Mouse (Mus musculus): Measurements from ENCODE around the gene Zdhhc13. TPM values are rescaled to one million over a fixed set of nuclear protein-coding genes. Genes with fewer than 3 reads are reported as not detected.

Zdhhc13 gene
- polyA plus RNA-seq, 1 experiment: not detected

DNA sequence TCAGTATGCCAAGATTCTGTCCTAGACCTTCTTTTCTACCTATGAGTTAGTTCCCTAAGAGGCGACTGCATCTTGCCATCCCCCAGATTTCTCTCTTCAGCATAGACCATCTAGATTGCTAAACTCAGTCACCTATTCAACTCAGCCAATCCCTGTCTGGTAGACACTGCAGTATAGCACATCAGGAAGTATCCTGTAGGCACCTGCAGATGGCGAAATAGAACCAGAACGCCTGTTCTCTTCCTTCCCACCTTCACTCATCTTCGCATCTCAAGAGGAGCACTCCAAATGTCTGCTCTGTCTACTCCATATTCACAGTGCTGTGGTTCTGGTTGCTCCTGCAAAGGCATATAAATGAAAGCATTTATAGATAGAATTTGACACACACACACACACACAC is 17.8 kb downstream of the Zdhhc13 start:
- 87% methylated on average over 4 of the region's 4 CpGs for WGBS
- no peak overlapping the region for H3K4me3 ChIP-seq (ENCODE audit: insufficient read depth, low read depth, low read length)
- TF ChIP-seq CTCF (IDR thresholded peaks at IDR 0.05; ENCODE audit: insufficient read depth, low read depth, low read length) (no peak), POLR2A (IDR thresholded peaks at IDR 0.05; ENCODE audit: insufficient read depth, low read depth, low read length) (no peak)

DNA sequence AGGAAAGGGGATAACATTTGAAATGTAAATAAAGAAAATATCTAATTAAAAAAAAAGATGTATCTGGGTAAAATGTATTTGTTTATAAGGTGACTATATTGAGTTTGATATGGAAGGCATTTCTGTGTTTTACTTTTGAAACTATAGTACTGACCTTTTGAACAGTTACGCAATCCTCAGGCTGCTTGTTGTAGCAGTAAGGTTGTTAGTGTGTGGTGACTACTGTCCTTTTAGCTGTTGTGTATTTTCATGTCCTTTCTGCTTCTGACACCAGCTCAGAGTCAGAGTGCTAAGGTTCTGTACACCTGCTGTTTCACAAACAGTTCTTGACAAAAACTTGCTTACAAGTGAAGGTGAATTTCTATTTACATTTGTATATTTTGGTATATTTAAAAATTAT is 21.8 kb downstream of the Zdhhc13 start:
- no peak for TF ChIP-seq POLR2A (IDR thresholded peaks at IDR 0.05; ENCODE audit: insufficient read depth, low read depth, low read length)
- TF ChIP-seq CTCF (IDR thresholded peaks at IDR 0.05; ENCODE audit: insufficient read depth, low read depth, low read length): no peak
- H3K27ac ChIP-seq (ENCODE audit: insufficient read depth, low read depth, low read length): no peak overlapping the region
- H3K4me3 ChIP-seq (ENCODE audit: insufficient read depth, low read depth, low read length): no peak overlapping the region
- H3K4me1 ChIP-seq (ENCODE audit: control insufficient read depth, insufficient read depth, low read length): no peaks in the 10 kb centered on the region
- 100% methylated on average over 1 of the region's 1 CpGs for WGBS

More for the DNA sequence above, 17.8 kb downstream of the Zdhhc13 start:
- H3K4me1 ChIP-seq (ENCODE audit: control insufficient read depth, insufficient read depth, low read length): no peaks in the 10 kb centered on the region; the same call in 1 of the 2 replicates
- no peak overlapping the region for H3K27ac ChIP-seq (ENCODE audit: insufficient read depth, low read depth, low read length)

DNA sequence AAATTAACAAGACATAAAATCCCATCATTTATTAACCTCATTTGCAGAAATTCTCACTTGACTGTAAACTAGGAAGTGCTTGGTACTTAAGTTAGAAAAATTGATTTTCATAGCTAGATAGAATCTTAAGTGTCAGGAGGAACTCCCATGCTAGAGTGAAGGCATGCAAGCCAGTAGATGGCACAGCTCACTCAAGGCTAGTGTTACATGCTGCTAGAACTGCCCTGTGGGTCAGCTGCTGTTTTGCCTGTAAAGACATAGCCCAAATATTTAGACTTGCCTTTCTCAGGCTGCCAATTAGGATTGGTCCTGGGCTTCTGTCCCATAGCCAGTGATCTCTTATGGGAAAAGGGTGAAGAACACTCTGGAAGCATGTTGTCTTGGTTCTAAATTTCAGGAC is 23.6 kb downstream of the Zdhhc13 start:
- Histone ChIP-seq H3K4me1 (ENCODE audit: control insufficient read depth, insufficient read depth, low read length) (no peaks in the 10 kb centered on the region), H3K27ac (ENCODE audit: insufficient read depth, low read depth, low read length) (no peak overlapping the region)
- no peak for TF ChIP-seq POLR2A (IDR thresholded peaks at IDR 0.05; ENCODE audit: insufficient read depth, low read depth, low read length)
- TF ChIP-seq CTCF (IDR thresholded peaks at IDR 0.05; ENCODE audit: insufficient read depth, low read depth, low read length): no peak

DNA sequence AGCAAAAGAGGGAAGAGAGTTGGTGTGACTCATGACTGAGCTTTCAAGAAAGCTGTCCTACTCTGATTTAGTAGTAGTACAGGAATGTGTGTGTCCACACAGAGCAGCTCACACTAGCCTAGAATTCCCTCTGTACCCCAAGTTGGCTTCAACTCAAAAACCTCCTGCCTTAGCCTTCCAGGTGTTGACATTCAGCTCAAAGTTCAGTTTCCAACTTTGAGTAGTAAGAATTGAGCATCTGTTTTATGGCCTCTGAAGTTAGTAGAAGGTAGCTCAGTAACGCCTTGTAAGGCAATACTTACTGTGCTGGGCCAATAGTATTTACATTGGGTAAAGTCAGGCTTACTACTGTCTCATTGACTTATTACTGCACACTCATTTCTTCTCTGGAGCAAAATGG is 24.8 kb downstream of the Zdhhc13 start:
- no peaks in the 10 kb centered on the region for H3K4me1 ChIP-seq (ENCODE audit: control insufficient read depth, insufficient read depth, low read length)
- H3K4me3 ChIP-seq (ENCODE audit: insufficient read depth, low read depth, low read length): no peak overlapping the region
- TF ChIP-seq CTCF (IDR thresholded peaks at IDR 0.05; ENCODE audit: insufficient read depth, low read depth, low read length): no peak
- no peak for TF ChIP-seq POLR2A (IDR thresholded peaks at IDR 0.05; ENCODE audit: insufficient read depth, low read depth, low read length)
- no peak overlapping the region for H3K27ac ChIP-seq (ENCODE audit: insufficient read depth, low read depth, low read length)
- WGBS: 92% methylated on average over 1 of the region's 1 CpGs

More for the DNA sequence above, 23.6 kb downstream of the Zdhhc13 start:
- H3K4me3 ChIP-seq (ENCODE audit: insufficient read depth, low read depth, low read length): no peak overlapping the region

DNA sequence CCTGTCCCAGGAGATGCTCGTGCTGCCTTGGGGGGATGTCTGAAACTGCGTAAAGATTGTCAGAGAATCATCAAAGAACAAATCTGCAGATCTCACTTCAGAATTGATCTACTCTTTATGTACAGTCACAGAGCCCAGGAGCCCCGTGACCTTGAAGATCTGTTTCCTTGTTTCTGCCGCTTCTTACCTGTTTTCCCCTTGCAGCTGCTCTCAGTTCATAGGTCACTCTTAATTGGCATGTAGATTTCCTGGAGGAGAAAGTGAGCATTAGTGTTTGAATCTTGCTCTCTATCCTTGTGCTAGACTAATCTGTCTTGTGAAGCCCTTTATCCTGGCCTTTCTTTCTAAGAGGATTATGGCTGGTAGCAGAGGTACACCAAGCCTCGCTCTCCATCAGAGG is 32.9 kb downstream of the Zdhhc13 start:
- H3K4me3 ChIP-seq (ENCODE audit: insufficient read depth, low read depth, low read length): no peak overlapping the region
- no peak for TF ChIP-seq CTCF (IDR thresholded peaks at IDR 0.05; ENCODE audit: insufficient read depth, low read depth, low read length)
- TF ChIP-seq POLR2A (IDR thresholded peaks at IDR 0.05; ENCODE audit: insufficient read depth, low read depth, low read length): no peak
- 87% methylated on average over 5 of the region's 5 CpGs for WGBS
- no peaks in the 10 kb centered on the region for H3K4me1 ChIP-seq (ENCODE audit: control insufficient read depth, insufficient read depth, low read length)
- no peak overlapping the region for H3K27ac ChIP-seq (ENCODE audit: insufficient read depth, low read depth, low read length)

DNA sequence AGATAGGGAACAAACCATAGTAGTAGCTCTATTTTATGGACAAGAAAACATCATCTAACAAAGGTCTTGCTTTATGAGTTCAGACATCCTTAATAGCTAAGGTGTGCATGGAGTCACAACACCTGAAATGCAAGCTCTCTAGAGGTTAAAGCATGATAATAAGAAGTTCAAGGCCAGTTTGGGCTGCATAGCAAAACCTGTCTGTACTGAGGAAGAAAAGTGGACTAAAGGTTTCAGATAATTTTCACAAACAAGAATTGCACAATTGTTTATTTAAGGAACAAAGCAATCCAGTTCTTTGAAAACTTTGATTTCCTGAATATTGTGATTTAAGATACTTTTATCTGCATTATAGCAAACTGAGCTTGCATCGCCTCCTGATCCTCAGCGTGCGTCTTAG is 34.8 kb downstream of the Zdhhc13 start:
- H3K4me3 ChIP-seq (ENCODE audit: insufficient read depth, low read depth, low read length): no peak overlapping the region
- TF ChIP-seq POLR2A (IDR thresholded peaks at IDR 0.05; ENCODE audit: insufficient read depth, low read depth, low read length) (no peak), CTCF (IDR thresholded peaks at IDR 0.05; ENCODE audit: insufficient read depth, low read depth, low read length) (no peak)
- 98% methylated on average over 3 of the region's 3 CpGs for WGBS
- H3K27ac ChIP-seq (ENCODE audit: insufficient read depth, low read depth, low read length): no peak overlapping the region
- H3K4me1 ChIP-seq (ENCODE audit: control insufficient read depth, insufficient read depth, low read length): no peaks in the 10 kb centered on the region

DNA sequence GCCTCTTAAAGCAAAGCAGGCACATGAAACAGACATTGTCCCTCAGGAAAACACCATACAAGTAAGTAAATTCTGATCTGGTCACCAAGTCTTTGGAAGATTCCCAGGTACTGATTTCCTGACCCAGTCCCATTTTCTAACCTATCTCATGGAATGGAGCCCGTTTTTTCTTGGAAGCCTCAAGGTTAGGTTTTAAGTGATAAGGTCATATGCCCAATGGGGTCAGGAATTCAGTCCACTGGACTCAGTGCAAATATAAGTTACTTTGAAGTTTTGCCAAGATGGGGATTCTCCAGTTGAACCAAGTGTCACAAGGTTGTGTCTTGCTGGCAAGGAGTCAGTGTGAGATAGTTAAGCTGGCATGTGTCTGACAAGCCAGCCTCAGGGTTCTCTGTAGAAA is 35.9 kb downstream of the Zdhhc13 start:
- 91% methylated on average over 1 of the region's 1 CpGs for WGBS
- H3K4me1 ChIP-seq (ENCODE audit: control insufficient read depth, insufficient read depth, low read length): no peaks in the 10 kb centered on the region
- no peak overlapping the region for H3K4me3 ChIP-seq (ENCODE audit: insufficient read depth, low read depth, low read length)
- TF ChIP-seq CTCF (IDR thresholded peaks at IDR 0.05; ENCODE audit: insufficient read depth, low read depth, low read length): no peak
- TF ChIP-seq POLR2A (IDR thresholded peaks at IDR 0.05; ENCODE audit: insufficient read depth, low read depth, low read length): no peak
- H3K27ac ChIP-seq (ENCODE audit: insufficient read depth, low read depth, low read length): no peak overlapping the region

DNA sequence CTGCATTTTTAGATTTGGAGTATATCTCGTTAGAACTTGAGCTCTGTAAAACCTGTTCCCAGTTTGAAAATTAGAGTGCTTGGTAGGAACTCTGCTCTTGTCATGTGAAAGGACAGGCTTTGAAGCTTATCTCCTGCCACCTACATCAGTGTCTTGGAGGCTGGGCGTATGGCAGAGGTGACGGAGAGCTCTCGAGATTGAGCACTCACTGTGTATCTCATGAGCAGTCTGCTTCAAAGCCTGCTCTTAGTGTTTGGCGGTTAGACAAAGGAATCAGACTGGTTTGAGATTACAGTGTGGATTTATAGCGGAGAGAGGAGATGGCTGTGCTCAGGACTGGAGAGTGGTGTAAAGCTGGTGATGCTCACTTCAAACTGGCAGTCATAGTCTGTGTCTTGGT is 36.4 kb downstream of the Zdhhc13 start:
- no peak for TF ChIP-seq POLR2A (IDR thresholded peaks at IDR 0.05; ENCODE audit: insufficient read depth, low read depth, low read length)
- H3K4me3 ChIP-seq (ENCODE audit: insufficient read depth, low read depth, low read length): no peak overlapping the region
- H3K4me1 ChIP-seq (ENCODE audit: control insufficient read depth, insufficient read depth, low read length): no peaks in the 10 kb centered on the region
- no peak overlapping the region for H3K27ac ChIP-seq (ENCODE audit: insufficient read depth, low read depth, low read length)
- WGBS: 95% methylated on average over 6 of the region's 6 CpGs

DNA sequence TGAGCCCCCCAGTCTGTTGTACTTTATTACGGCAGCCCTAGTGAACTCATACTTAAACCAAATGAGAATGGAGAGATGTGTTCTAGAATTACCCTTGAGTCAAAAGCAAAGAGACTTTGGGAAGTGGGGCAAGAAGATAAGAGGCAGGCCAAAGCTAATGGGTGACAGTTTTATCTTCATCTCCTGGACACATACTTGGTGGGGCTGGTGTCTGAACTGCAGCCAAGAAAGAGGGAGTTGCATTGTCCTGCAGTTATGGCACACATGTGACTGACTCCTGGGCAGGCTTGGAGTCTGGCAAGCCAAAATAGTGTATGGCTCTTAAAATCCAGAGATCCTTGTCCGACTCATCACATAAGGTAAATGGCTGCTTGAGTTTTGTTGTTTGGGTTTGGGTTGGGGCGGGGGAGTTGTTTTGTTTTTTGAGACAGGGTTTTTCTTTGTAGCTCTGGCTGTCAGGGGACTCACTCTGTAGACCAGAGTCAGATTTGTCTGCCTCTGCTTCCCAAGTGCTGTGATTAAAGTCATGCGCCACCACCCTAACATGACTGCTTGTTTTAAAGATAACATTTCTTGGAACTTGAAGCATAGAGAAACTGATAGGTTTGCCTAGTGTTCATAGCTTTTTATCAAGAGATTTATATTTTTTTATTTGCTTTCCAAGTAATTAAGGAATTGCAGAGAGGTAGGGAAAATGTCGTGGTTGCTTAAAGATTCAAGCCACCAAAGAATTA is 40.5 kb downstream of the Zdhhc13 start:
- TF ChIP-seq CTCF (IDR thresholded peaks at IDR 0.05; ENCODE audit: insufficient read depth, low read depth, low read length): no peak
- no peak for TF ChIP-seq POLR2A (IDR thresholded peaks at IDR 0.05; ENCODE audit: insufficient read depth, low read depth, low read length)

More for the DNA sequence above, 40.5 kb downstream of the Zdhhc13 start:
- Histone ChIP-seq H3K4me3 (ENCODE audit: insufficient read depth, low read depth, low read length) (no peak overlapping the region), H3K27ac (ENCODE audit: insufficient read depth, low read depth, low read length) (no peak overlapping the region), H3K4me1 (ENCODE audit: control insufficient read depth, insufficient read depth, low read length) (no peaks in the 10 kb centered on the region)
- 85% methylated on average over 5 of the region's 5 CpGs for WGBS

All from olfactory bulb, adult 2 months (tissue).